In the genomic region with DNA sequence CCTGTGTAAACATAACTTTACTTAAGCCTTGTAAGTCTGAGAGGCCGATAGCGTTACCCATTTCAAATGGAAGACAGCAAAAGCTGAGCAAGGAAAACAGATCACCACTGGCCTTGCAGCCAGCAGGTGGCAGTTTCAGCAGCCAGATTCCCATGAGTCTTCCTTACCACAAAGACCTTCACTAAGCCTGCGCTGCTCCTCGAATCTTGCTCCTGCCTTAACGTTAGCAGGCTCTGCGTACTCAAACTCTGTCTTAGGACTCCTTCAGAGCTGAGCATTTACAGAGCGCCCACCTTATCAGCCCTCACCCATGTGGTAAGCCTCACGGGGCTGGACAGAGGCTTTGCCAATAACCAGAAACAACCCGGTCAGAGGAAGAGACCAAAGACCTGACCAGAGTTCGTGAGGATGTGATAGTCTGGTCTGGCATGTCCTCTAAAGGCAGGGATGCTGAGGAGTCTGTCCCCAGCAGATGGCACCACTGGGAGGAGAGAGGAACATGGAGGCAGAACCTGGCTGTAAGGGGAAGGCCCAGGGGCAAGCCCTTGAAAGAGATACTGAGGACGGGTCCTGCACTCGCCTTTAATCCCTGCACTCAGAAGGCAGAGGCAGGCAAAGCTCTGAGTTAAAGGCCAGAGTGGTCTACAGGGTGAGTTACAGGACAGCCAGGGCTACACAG, we compare ENCODE assay signal across 9 mouse cellular contexts. TPM values are rescaled to one million over a fixed set of nuclear protein-coding genes. Genes with fewer than 3 reads are reported as not detected.
A peak's percentile ranks its signal among the peaks of the same experiment; 100 is the strongest.
DNase-seq lines count a peak whose midpoint lies in the region; ATAC-seq and TF ChIP-seq lines count a peak whose summit lies in the region.
"Had no signal": no experiment of that assay in that cellular context is flagged by ENCODE, and none has a peak within 500 bp of the region (broad histone marks: within the 10 kb centered on the region; RNA-seq: fewer than 3 reads in every experiment).

No protein-coding gene starts in this region.

- H3K4me1 ChIP-seq in heart, postnatal 0 days (ENCODE audit: control insufficient read depth, insufficient read depth): no peaks in the 10 kb centered on the region

- H3K9me3 ChIP-seq in heart, postnatal 0 days (replicated peaks; ENCODE audit: control insufficient read depth, low read length): no peaks in the 10 kb centered on the region

- no peaks in the 10 kb centered on the region for H3K27me3 ChIP-seq in heart, postnatal 0 days (ENCODE audit: control insufficient read depth, insufficient read depth, low read length)

- peak; percentile 70 for TF ChIP-seq CTCF in heart, postnatal 0 days (IDR thresholded peaks at IDR 0.05; ENCODE audit: low read depth)

- no peaks in the 10 kb centered on the region for H3K36me3 ChIP-seq in heart, postnatal 0 days (replicated peaks; ENCODE audit: control insufficient read depth, insufficient read depth, low read length)

- no peak for TF ChIP-seq EP300 in heart, postnatal 0 days (IDR thresholded peaks at IDR 0.05; ENCODE audit: low read depth)

- no peak overlapping the region for H3K4me3 ChIP-seq in heart, postnatal 0 days (ENCODE audit: low read depth, low read length)
- H3K4me3 ChIP-seq: erythroblast, embryonic 14.5 days had no signal

- H3K4me2 ChIP-seq in heart, postnatal 0 days (ENCODE audit: low read depth, low read length): 0 out of 2 replicates have a peak overlapping the region, but pooled peaks have one; percentile 17

- ATAC-seq in heart, postnatal 0 days (ENCODE audit: insufficient read depth, low read depth): peak; percentile 55

- H3K9ac ChIP-seq in heart, postnatal 0 days (replicated peaks; ENCODE audit: low read depth, low read length): no peak overlapping the region

- H3K27ac ChIP-seq in heart, postnatal 0 days (ENCODE audit: low read depth): no peak overlapping the region

- WGBS in heart, postnatal 0 days: 41% methylated on average over 12 of the region's 12 CpGs

- DNase-seq in ES-CJ7 (ENCODE audit: low read depth, low spot score): peak; percentile 84
- DNase-seq in adrenal gland, postnatal 10 days: peak; percentile 77
- peak; percentile 56 for DNase-seq in embryo, embryonic 9.5 days (ENCODE audit: extremely low spot score)
- DNase-seq in heart, postnatal 0 days (ENCODE audit: low spot score): peak; percentile 39
- peak; percentile 78 for DNase-seq in kidney, postnatal 10 days
- DNase-seq in lung, postnatal 14 days: peak; percentile 68
- DNase-seq in right cerebral cortex, postnatal 25 days: peak; percentile 39
- DNase-seq in c-Kit-positive CD71-positive TER-119-positive erythroid progenitor cells, embryonic 14.5 days (ENCODE audit: low spot score): no peak

RNA-seq across cellular contexts. Expression of a gene that starts 33.5 kb away (rescaled TPM):
- total RNA-seq in adrenal gland, postnatal 10 days (2021): 10 to 100 TPM in 1 of 2 experiments, 1 to 10 TPM in 1; 9.5 to 11.3 TPM
- total RNA-seq in heart, postnatal 0 days (2014; rRNA removed; ENCODE audit: low replicate concordance): 10.5 and 15.2 TPM in 2 replicates
- 1.0 and 1.2 TPM in 2 replicates for polyA plus RNA-seq in heart, postnatal 0 days (2015; fragmentation: Nextera tagmentation; extraction: Ambion mirVana)
- polyA plus RNA-seq: erythroblast, embryonic 14.5 days had no signal
